Mouse (Mus musculus) midbrain, embryonic 10.5 days (tissue): ENCODE results near the gene Qars. TPM values are rescaled to one million over a fixed set of nuclear protein-coding genes. Genes with fewer than 3 reads are reported as not detected.

Experiments used
- DNase-seq: peaks from one replicate; pipeline ENCODE4 v3.0.0-alpha.2; 2017; ENCODE audit warnings: low spot score
- H3K27ac ChIP-seq: fragments of 300-500 bp; sonication (generic); replicated peaks from 2 replicates; pipeline ENCODE4 v1.5.1; 2016; ENCODE audit warnings: mild to moderate bottlenecking
- H3K27me3 ChIP-seq: fragments of 300-500 bp; sonication (generic); 2 replicates; pipeline ENCODE4 v1.6.1; 2016; ENCODE audit warnings: low read depth, mild to moderate bottlenecking; ENCODE audit not compliant: poor library complexity, severe bottlenecking
- H3K36me3 ChIP-seq: fragments of 300-500 bp; sonication (generic); 2 replicates; pipeline ENCODE4 v1.6.1; 2016; ENCODE audit warnings: mild to moderate bottlenecking, moderate library complexity
- H3K4me1 ChIP-seq: fragments of 300-500 bp; sonication (generic); 2 replicates; pipeline ENCODE4 v1.6.1; 2016
- H3K4me3 ChIP-seq: fragments of 300-500 bp; sonication (generic); 2 replicates; pipeline ENCODE4 v1.5.1; 2016; ENCODE audit warnings: mild to moderate bottlenecking, moderate library complexity
- H3K9me3 ChIP-seq: fragments of 300-500 bp; sonication (generic); replicated peaks from 2 replicates; pipeline ENCODE4 v1.6.1; 2016; ENCODE audit warnings: mild to moderate bottlenecking
- WGBS: fragments of 180-500 bp; shearing (Covaris S2); methylation state at CpG from one replicate; pipeline ENCODE4 v1.1.7; 2016; 5-methylcytosine and 5-hydroxymethylcytosine counted together
- polyA plus RNA-seq: library from polyadenylated mRNA; unstranded; fragments of >200 nt; fragmentation: Nextera tagmentation; extraction: Ambion mirVana; gene quantifications from 2 replicates; pipeline ENCODE4 v1.2.1, GENCODE M21; 2016

Gene Qars
- polyA plus RNA-seq, 1 experiment from 2014 or later, result 112 TPM

DNA sequence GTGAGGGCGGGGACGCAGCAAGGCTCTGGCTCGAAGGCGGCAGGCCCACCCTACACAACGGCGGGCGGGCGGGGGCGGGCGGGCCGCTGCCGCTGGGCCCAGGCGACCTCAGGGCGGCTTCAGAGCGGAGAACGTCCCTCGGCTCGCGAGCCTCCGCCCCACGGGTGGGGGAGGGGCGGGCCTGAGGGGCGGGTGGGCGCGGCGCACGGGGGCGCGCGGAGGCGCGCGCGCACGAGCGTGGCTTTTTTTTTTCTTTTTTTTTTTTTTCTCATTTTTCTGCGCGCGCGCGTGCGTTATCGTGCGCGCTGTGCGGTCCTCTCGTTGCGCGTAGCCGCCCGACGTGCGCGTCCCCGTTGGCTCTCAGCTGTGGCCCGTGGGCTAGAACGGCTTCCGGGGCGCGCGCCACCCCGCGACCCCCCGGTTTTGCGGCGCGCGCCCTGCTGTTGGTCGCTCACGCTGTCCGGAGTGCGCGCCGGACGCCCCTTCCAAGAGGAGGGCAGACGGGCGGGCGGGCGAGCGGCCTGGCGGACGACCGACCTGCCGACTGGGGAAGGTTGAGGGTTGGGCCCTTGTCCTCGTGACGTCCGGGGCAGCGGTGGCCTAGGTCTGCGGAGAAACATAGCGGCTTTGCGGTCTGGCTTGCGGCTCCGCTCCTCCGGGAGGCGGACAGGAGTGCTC is 9.9 kb downstream of the Qars start:
- Histone ChIP-seq H3K9me3 (no peaks in the 10 kb centered on the region), H3K4me1 (peaks cover 35% of the 10 kb centered on the region), H3K4me3 (peak overlapping the region; percentile 89), H3K27ac (peak overlapping the region; percentile 99), H3K36me3 (peaks cover 56% of the 10 kb centered on the region), H3K27me3 (no peaks in the 10 kb centered on the region)
- WGBS, result under 1% methylated on average over 83 of the region's 95 CpGs
- DNase-seq, result peak; percentile 86

GRCm38 (mm10) chr9:108517931-108518332 is 10.4 kb downstream of the Qars start:
- under 1% methylated on average over 13 of the region's 13 CpGs for WGBS
- DNase-seq, result no peak
- H3K9me3 ChIP-seq, result no peaks in the 10 kb centered on the region
- H3K4me3 ChIP-seq, result peak overlapping the region; percentile 89
- H3K27me3 ChIP-seq, result no peaks in the 10 kb centered on the region
- peak overlapping the region; percentile 99 for H3K27ac ChIP-seq
- H3K36me3 ChIP-seq, result peaks cover 54% of the 10 kb centered on the region
- H3K4me1 ChIP-seq, result peaks cover 35% of the 10 kb centered on the region

DNA sequence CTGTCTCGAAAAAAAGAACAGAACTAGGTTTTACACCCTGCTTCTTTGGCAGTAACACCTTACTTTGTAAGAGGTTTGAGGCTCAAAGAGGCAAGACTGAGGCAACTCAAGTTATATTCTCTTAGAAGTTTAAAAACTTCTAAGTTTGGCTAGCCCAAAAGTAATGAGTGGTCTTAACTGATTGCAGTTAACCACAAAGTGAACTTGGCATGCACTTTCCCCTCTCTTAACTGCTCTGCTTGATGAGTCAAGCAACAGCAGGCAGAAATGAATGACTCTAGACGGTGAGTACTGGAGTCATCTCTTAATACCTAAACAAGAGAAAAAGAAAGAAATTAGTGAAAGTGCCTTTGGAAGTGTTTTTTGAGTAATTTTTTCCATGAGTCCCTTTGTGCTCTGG is 14.1 kb downstream of the Qars start:
- Histone ChIP-seq H3K27ac (no peak overlapping the region), H3K4me3 (no peak overlapping the region), H3K27me3 (no peaks in the 10 kb centered on the region), H3K4me1 (peaks cover 25% of the 10 kb centered on the region), H3K9me3 (no peaks in the 10 kb centered on the region), H3K36me3 (peaks cover 47% of the 10 kb centered on the region)
- 94% methylated on average over 2 of the region's 2 CpGs for WGBS
- DNase-seq, result no peak

DNA sequence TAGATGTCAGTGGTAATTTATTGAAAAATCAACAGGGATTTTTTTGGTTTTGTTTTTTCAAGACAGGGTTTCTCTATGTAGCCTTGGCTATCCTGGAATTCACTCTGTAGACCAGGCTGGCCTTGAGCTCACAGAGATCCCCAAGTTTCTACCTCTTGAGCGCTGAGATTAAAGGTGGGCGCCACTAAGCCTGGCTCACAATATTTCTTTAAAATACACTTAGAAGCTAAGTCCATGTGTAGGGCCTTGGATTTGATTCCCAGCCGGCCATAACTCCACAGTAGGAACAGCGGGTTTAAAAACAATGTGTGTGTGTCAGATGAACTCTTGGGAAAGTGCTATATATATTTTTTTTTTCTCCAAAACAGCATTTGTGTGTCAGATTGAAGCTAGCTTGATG is 15.8 kb downstream of the Qars start:
- no peak overlapping the region for H3K27ac ChIP-seq
- DNase-seq, result no peak
- H3K4me1 ChIP-seq, result peaks cover 20% of the 10 kb centered on the region
- H3K36me3 ChIP-seq, result peaks cover 60% of the 10 kb centered on the region
- H3K9me3 ChIP-seq, result no peaks in the 10 kb centered on the region
- WGBS, result 96% methylated on average over 4 of the region's 4 CpGs
- H3K27me3 ChIP-seq, result no peaks in the 10 kb centered on the region
- no peak overlapping the region for H3K4me3 ChIP-seq

GRCm38 (mm10) chr9:108525400-108525799 is 17.9 kb downstream of the Qars start:
- Histone ChIP-seq H3K4me3 (no peak overlapping the region), H3K4me1 (no peaks in the 10 kb centered on the region), H3K9me3 (no peaks in the 10 kb centered on the region), H3K27ac (no peak overlapping the region), H3K36me3 (peaks cover 68% of the 10 kb centered on the region), H3K27me3 (no peaks in the 10 kb centered on the region)
- no peak for DNase-seq
- 88% methylated on average over 3 of the region's 3 CpGs for WGBS

DNA sequence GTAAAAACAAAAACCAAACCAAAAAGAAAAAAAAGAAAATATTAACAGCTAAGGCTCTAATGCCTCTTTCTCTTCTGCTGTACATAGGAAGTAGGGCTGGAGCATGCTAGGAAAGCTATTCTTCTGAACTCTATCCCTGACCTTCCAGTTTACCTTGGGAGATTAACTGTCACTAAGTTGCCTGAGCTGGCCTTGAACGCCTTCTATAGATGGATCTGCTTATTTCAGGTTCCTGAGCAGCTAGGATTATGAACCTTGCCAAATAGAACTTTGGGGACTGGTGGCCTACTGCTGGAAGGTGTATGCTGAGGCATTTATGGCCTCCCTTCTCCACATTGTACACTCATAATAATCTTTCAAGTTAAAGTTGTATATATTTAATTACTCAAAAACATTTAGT is 23.4 kb downstream of the Qars start:
- Histone ChIP-seq H3K4me1 (no peaks in the 10 kb centered on the region), H3K27me3 (no peaks in the 10 kb centered on the region), H3K36me3 (peaks cover 89% of the 10 kb centered on the region), H3K9me3 (no peaks in the 10 kb centered on the region), H3K4me3 (no peak overlapping the region), H3K27ac (no peak overlapping the region)
- 94% methylated on average over 1 of the region's 1 CpGs for WGBS
- no peak for DNase-seq

DNA sequence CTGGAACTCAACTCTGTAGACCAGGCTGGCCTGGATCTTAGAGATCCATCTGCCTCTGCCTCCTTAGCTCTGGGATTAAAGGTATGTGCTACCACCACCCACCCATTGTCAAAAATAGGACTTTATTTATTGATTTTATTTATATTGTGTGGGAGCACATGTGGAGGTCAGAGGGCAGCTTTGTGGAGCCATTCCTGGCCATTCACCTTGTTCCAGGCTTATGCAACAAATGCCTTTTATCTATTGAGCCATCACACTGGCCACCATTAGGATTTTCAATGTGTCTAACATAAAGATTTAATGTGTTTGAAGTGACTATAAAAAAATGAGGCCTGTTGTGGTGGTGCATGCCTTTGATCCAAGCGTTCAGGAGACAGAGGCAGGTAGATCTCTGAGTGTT is 24.0 kb downstream of the Qars start:
- Histone ChIP-seq H3K27me3 (no peaks in the 10 kb centered on the region), H3K36me3 (peaks cover 94% of the 10 kb centered on the region), H3K4me3 (no peak overlapping the region), H3K27ac (no peak overlapping the region), H3K4me1 (no peaks in the 10 kb centered on the region), H3K9me3 (no peaks in the 10 kb centered on the region)
- DNase-seq, result no peak
- 91% methylated on average over 1 of the region's 1 CpGs for WGBS

DNA sequence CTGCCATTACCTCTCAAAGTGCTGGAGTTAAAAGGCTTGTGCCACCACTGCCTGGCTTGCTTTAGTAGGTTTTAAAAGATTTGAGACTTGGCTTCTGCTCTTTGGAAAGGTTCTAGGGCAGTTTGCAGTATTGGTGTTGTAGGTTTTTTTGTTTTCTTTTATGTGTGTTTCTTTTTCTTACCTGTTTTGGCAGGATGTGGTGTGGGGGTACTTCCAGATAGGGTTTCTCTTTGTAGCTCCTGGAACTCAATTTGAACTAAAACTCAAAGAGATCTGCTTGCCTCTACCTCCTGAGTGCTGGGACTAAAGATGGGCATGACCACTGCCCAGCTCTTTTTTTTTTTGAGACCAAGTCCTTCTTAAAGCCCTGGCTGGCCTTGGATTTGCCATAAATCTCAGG is 33.3 kb downstream of the Qars start:
- H3K27me3 ChIP-seq, result no peaks in the 10 kb centered on the region
- H3K9me3 ChIP-seq, result no peaks in the 10 kb centered on the region
- DNase-seq, result no peak
- H3K36me3 ChIP-seq, result peaks cover 99% of the 10 kb centered on the region
- no peak overlapping the region for H3K4me3 ChIP-seq
- H3K27ac ChIP-seq, result no peak overlapping the region
- no peaks in the 10 kb centered on the region for H3K4me1 ChIP-seq

GRCm38 (mm10) chr9:108545986-108546385 is 38.5 kb downstream of the Qars start:
- Histone ChIP-seq H3K4me1 (no peaks in the 10 kb centered on the region), H3K27ac (no peak overlapping the region), H3K36me3 (peaks cover 97% of the 10 kb centered on the region), H3K27me3 (no peaks in the 10 kb centered on the region), H3K4me3 (no peak overlapping the region), H3K9me3 (no peaks in the 10 kb centered on the region)
- 94% methylated on average over 3 of the region's 3 CpGs for WGBS
- DNase-seq, result no peak

DNA sequence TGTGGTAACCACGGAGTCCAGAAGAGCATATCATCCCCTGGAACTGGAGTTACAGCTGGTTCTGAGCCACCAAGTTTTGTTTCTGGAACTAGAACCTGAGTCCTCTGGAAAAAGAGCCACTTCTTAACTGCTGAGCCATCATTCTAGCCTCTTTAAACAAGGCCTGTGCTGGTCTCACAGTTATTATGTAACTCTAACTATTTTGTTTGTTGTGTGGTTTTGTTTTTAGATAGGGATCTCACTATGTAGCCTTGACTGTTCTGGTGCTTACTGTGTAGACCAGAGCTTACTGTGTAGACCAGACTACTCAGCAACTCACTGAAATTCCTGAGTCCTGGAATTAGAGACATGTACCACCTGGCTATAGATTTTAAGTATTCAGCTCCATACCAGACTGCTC is 39.4 kb downstream of the Qars start:
- 92% methylated on average over 1 of the region's 1 CpGs for WGBS
- Histone ChIP-seq H3K9me3 (no peaks in the 10 kb centered on the region), H3K27ac (no peak overlapping the region), H3K36me3 (peaks cover 96% of the 10 kb centered on the region), H3K4me1 (no peaks in the 10 kb centered on the region), H3K27me3 (no peaks in the 10 kb centered on the region), H3K4me3 (no peak overlapping the region)
- no peak for DNase-seq

DNA sequence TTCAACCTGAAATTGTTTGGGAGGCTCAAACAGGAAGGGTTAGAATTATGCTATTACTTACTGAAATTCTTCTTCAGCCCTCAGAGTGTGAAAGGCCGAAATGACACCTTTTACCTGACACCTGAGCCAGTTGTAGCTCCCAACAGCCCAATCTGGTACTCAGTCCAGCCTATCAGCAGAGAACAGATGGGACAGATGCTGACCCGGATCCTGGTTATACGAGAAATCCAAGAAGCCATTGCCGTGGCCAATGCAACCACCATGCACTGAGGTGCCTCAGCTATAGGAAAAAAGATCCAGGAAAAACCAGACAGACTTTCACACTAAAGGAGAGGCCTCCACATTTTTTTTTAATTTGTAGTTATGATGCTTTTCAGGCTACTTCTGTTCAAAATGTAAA is 51.7 kb downstream of the Qars start:
- H3K4me3 ChIP-seq, result no peak overlapping the region
- no peaks in the 10 kb centered on the region for H3K27me3 ChIP-seq
- H3K4me1 ChIP-seq, result peaks cover 21% of the 10 kb centered on the region
- DNase-seq, result peak; percentile 10
- H3K36me3 ChIP-seq, result peaks cover 86% of the 10 kb centered on the region
- H3K9me3 ChIP-seq, result no peaks in the 10 kb centered on the region
- WGBS, result 93% methylated on average over 4 of the region's 4 CpGs
- no peak overlapping the region for H3K27ac ChIP-seq

DNA sequence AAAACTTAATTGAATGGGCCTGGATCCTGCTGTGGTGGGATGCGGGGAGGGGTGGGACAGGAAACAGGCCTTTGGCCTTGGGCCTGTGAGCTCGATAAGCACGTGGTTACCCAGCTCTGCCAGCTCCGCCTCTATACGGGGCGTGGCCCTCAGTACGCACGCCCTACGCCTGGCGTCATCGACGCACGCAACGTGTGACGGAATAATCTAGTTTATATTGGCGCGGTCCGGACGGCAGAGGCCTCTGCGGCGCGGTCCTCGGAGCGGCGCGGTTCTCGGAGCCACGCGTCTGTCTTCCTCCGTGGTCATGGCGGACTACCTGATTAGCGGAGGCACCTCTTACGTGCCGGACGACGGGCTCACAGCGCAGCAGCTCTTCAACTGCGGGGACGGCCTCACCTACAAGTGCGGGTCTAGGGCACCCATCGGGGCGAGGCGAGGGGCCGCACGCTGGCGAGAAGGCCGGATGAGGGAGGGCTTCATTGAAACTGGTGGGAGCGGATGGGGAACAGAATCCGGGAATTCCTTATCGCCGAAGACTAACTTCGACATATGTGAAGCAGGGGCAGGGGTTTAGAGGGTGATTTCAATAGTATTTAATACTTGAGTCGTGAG is 52.8 kb downstream of the Qars start, which contains the start of gene Impdh2:
TSS of gene Impdh2 (plus strand) at position 60 of the 615 bp plus-strand sequence.
- DNase-seq, result peak; percentile 96
- H3K27ac ChIP-seq, result peak within 1 kb of the TSS; percentile 87
- H3K27me3 ChIP-seq, result no peaks in the 10 kb centered on the region
- under 1% methylated on average over 53 of the region's 53 CpGs for WGBS
- H3K4me3 ChIP-seq, result peak within 1 kb of the TSS; percentile 73
- H3K4me1 ChIP-seq, result peaks cover 21% of the 10 kb centered on the region
- H3K9me3 ChIP-seq, result no peaks in the 10 kb centered on the region
- peaks cover 86% of the 10 kb centered on the region for H3K36me3 ChIP-seq

DNA sequence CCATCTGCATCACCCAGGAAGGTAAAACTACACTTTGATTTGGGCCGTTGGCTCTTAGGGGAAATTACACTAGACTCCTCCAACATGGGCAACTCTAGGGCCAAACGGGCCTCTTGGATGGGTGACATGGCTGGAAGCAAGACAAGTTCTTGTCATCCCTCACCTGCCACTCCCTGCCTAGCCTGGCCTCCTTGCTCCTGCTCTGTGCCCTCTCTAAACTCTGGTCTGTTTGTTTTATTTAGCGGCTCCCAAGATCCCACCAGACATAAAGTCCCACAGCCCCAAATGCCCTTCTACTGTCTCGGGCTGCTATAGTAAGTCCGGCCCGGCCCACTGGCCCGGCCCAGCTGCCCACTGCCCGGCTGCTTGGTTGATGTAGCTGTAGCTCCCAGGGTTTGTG is 56.2 kb downstream of the Qars start:
- H3K9me3 ChIP-seq, result no peaks in the 10 kb centered on the region
- 92% methylated on average over 8 of the region's 8 CpGs for WGBS
- peak; percentile 13 for DNase-seq
- no peaks in the 10 kb centered on the region for H3K27me3 ChIP-seq
- H3K4me1 ChIP-seq, result peaks cover 50% of the 10 kb centered on the region
- H3K36me3 ChIP-seq, result peaks cover 61% of the 10 kb centered on the region
- no peak overlapping the region for H3K4me3 ChIP-seq
- H3K27ac ChIP-seq, result no peak overlapping the region
